8 mouse cellular contexts compared by ENCODE assay signal in the genomic region with DNA sequence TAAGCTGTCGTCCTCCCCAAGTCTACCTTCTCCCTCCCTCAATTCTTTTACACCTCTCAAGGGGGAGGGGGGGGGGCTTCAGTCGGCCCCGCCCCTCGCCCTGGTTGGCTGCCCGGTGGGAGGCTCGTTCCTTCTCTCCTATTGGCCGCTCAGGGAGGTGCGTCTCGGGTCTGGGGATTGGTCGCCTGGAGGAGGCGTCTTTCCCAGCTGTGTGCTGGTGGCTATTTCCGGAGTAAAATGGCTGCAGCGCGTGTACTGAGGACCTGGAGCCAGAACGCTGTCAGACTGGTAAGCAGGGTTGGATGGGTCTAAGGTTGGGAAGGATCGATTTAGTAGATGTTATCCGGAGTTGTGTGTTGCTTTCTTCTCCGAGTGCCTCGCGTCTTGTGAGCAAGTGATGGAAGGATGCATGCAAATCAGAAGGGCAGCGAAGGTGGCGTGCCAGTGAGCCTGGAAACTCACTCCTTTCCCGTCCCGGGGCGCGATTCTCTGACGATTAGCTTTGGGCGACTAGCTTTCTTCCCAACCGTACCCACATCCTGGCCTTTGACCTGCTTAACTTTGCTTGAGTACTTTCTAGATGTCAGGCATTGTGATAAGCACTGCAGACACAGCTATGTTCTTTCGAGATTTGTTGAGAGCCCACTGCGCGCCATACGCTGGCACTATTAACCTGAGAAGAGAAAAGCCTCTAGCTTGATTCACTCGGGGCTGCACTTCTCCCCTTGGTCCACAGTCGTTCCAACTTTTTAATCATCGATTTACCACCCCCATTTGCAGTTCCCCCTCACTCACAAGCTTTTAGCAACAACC. TPM values are rescaled to one million over a fixed set of nuclear protein-coding genes. Genes with fewer than 3 reads are reported as not detected.
DNase-seq lines count a peak whose midpoint lies in the region; ATAC-seq lines count a peak whose summit lies in the region.

A gene (plus strand): TSS at position 167 of the 813 bp plus-strand sequence.

- peak; percentile 94 for ATAC-seq in hindbrain, embryonic 14.5 days (ENCODE audit: low FRiP score)

- H3K36me3 ChIP-seq in hindbrain, embryonic 14.5 days (replicated peaks; ENCODE audit: control insufficient read depth, insufficient read depth): no peaks in the 10 kb centered on the region

- H3K27ac ChIP-seq in hindbrain, embryonic 14.5 days: peak within 1 kb of the TSS; percentile 45; the same call in 1 of the 2 replicates

- H3K4me2 ChIP-seq in hindbrain, embryonic 14.5 days (replicated peaks): peak within 1 kb of the TSS; percentile 70

- peak; percentile 87 for DNase-seq in NIH3T3 (ENCODE audit: low read depth)
- DNase-seq in cerebellum, postnatal 14 days: peak; percentile 84 to 92
- DNase-seq in frontal cortex, postnatal 25 days (ENCODE audit: low spot score in 2 of 2): peak; percentile 59 to 72
- peak; percentile 83 for DNase-seq in hindbrain, embryonic 14.5 days (ENCODE audit: low spot score)
- DNase-seq in layer of hippocampus, postnatal 36 days: peak; percentile 78 to 85
- DNase-seq in lung, postnatal 36 days: peak; percentile 92
- peak; percentile 95 for DNase-seq in retina, postnatal 1 day
- peak; percentile 56 to 78 for DNase-seq in urinary bladder, adult 18-20 months (ENCODE audit: low spot score in 2 of 2)

- H3K4me1 ChIP-seq in hindbrain, embryonic 14.5 days (replicated peaks; ENCODE audit: control insufficient read depth, insufficient read depth, low read length): peaks cover 5% of the 10 kb centered on the region

- WGBS in hindbrain, embryonic 14.5 days: 1% methylated on average over 36 of the region's 36 CpGs

- H3K9ac ChIP-seq in hindbrain, embryonic 14.5 days: peak within 1 kb of the TSS; percentile 68

- H3K4me3 ChIP-seq in hindbrain, embryonic 14.5 days (replicated peaks; ENCODE audit: low read length): peak within 1 kb of the TSS; percentile 57

- no peaks in the 10 kb centered on the region for H3K27me3 ChIP-seq in hindbrain, embryonic 14.5 days (ENCODE audit: control insufficient read depth, insufficient read depth, low read length)

- H3K9me3 ChIP-seq in hindbrain, embryonic 14.5 days (ENCODE audit: control insufficient read depth, low read length): no peaks in the 10 kb centered on the region

RNA-seq across cellular contexts. Expression of the gene that starts here (rescaled TPM):
- 10.9 and 11.6 TPM in 2 replicates for polyA plus RNA-seq in hindbrain, embryonic 14.5 days (2014; fragmentation: Nextera tagmentation; extraction: Ambion mirVana)
- total RNA-seq in layer of hippocampus, postnatal 36 days (2021): 10 to 100 TPM; 17.5 to 24.7 TPM

Comparison
In these comparisons a context has a peak if more than half of its experiments do, and no peak if none do; other contexts are left out.
1. Peak in every context shown above with its lines: DNase-seq, ATAC-seq, H3K4me3 ChIP-seq and H3K27ac ChIP-seq.